Mouse (Mus musculus): ENCODE measurements at regions not wholly inside any gene's neighbourhood (a gene's known extent, or its start where the extent isn't known, plus 50 kb on each side); places are given as distances from the start of the nearest gene placed in this dataset.

GRCm38 (mm10) chr8:82459007-82459406 lies 56.0 kb upstream of the Il15 start:
- TF ChIP-seq TAL1 (IDR thresholded peaks at IDR 0.05; ENCODE audit: low read length), result no peak
- TF ChIP-seq GATA1 (IDR thresholded peaks at IDR 0.05; ENCODE audit: low read length), result no peak
